Mouse (Mus musculus) heart, adult 11 months (tissue): ENCODE data around the gene Ulk4.

Experiments used
- DNase-seq: peaks from one replicate; pipeline ENCODE4 v3.0.0; 2022

The Ulk4 gene

GRCm38 (mm10) chr9:121247956-121248775 is 28.8 kb downstream of the Ulk4 start:
- DNase-seq: peak; percentile 93

DNA sequence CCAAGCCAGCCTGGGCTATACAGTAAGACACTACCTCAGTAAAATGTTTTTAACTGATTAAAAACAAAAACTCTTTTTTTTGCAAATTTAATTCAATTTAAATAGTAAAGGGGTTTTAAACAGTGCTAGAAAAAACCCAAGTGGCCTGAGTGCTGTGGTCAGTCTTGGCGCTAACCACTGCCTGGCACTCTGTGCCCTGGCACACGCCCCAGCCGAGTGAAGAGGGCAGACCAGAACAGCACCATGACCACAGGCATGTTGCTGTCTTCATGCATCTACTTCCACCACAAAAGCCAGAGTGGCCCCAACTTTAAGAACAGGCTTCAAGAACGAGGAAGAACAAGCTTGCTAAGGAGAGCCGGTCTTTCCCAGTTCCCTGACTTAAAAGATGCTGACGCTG is 29.9 kb downstream of the Ulk4 start:
- DNase-seq: peak; percentile 71

DNA sequence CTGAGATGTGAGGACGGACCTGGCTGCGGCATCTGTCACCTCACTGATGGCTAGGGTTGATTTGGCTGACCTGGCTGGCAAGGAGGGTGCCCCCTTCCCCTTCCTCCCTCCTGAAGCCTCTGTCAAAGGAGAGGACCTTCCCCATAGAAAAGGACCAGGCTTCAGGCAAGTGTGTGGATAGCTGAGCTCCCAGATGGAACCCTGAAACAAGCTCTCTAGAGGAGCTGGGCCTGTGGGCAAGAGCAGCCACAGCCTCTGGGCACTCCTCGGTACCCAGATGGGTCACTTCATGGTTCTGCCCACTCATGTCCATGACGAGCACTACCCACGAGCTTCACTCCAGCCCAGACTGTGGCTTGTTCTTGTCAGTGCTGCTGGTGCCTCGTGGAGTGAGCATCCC is 34.7 kb downstream of the Ulk4 start:
- DNase-seq: peak; percentile 75

DNA sequence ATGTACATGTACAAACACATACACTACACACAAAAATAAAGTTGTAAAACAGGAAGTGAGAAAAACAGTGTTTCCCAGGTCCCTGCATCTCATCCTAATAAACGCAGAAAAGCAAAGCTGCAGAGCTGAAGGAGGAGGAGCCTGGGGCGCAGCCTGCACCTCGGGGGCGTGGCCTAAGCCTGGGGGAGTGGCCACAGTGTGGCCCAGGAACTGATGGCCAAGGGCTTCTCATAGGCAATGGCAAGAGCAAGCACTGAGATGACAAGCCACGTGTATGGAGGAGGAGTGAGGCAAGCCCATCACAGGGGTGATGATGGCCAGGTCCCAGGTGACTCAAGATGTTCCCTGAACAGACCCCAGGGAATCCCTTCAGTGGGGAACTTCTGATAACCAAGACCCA is 35.2 kb downstream of the Ulk4 start:
- DNase-seq: peak; percentile 77

- peak; percentile 85 for DNase-seq
Observed at GRCm38 (mm10) chr9:121241366-121241765, 35.6 kb downstream of the Ulk4 start.

DNA sequence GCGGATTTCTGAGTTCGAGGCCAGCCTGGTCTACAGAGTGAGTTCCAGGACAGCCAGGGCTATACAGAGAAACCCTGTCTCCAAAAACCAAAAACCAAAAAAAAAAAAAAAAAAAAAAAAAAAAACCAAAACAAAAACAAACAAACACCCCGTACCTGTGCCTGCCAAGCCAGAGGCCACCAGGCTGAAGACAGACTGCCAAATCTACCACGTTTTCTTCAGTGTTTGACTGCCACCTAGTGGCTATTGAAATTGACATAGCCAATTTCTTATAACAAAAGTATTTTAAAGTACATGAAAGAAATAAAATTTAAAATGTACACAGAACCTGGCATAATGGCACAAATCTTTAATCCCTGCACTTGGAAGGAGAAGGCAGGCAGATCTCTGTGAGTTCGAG is 36.8 kb downstream of the Ulk4 start:
- DNase-seq: peak; percentile 92

DNA sequence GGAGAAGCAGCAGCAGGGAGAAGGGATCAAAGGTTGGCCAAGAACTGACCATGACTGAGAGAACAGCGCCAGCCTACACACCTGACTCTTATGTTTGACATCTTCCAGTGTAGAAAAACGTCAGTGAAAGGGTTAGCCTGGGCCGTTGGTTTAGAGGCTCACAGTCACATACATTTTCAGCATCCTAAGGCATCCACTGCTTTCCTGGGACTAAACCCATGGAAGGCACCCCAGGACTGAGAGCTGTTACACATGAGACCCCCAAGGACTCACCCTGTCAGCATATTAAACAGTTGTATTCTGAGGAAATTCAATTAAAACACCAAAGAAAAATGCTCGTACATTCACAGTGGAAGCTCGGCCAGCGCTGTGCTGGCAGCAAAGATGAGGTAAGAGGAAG is 37.4 kb downstream of the Ulk4 start:
- peak; percentile 75 for DNase-seq

GRCm38 (mm10) chr9:121218636-121219035 is 58.4 kb downstream of the Ulk4 start:
- DNase-seq: peak; percentile 80

- peak; percentile 68 for DNase-seq
Observed at GRCm38 (mm10) chr9:121218230-121218629, 58.8 kb downstream of the Ulk4 start.

DNA sequence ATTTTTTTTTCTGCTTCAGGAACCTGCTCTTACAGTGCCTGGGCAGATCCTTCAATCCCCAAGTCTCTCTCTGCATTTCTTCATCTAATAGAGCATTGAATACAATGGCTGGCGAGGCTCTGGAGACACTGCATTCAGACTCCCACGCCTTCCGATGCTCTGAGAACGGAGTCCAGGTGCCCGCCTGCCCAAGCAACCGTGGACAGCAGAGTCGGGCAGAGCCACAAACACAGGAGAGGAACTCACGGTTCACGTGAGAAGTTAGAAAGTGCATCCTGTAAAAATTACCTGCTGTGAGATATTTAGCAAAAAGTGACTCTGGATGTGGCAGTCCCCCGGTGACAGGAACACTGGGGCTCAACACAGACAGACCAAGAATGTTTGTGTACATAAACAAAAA is 59.3 kb downstream of the Ulk4 start:
- DNase-seq: peak; percentile 55

DNA sequence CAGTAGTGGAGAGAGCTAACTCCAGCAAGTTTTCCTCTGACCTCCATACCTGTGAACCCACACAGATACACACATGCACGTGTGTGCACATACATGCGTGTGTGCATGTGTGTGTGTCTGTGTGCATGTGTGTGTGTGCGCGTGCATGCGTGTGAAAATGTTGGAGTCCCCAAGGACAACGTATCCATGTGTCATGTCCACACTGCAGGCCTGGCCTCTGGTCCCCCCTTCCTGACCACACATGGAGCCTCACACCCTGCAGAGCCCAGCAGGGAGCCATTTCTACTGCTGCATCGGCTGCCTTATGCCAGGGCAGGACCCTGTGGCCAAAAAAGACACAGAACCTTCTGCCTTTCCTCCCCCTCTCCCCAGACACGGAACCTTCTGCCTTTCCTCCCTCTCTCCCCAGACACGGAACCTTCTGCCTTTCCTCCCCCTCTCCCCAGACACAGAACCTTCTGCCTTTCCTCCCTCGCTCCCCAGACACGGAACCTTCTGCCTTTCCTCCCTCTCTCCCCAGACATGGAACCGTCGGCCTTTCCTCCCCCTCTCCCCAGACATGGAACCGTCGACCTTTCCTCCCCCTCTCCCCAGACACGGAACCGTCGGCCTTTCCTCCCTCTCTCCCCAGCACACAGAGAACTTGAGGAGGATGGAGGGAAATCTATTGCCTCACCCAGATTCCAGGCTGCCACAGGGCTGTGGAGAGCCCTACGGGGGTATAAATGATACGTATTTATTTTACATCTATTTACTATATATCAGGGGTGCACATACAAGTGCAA is 60.3 kb downstream of the Ulk4 start:
- DNase-seq: peak; percentile 76

GRCm38 (mm10) chr9:121215349-121216000 is 61.5 kb downstream of the Ulk4 start:
- peak; percentile 91 for DNase-seq

DNA sequence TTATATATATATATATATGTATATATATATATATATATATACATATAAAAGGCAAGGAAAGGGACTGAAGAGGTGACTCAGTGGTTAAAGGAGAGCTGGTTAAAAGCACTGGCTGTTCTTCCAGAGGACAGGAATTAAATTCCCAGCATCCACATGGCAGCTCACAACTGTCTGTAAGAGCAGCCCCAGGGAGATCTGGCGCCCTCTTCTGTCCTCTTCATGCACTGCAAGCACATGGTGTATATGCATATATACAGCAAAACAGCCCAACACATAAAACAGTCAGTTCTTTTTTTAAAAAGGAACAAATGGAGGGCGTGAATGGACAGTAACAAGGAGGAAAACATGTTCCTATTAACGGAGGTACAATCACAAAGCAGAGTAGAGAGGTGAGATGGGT is 64.7 kb downstream of the Ulk4 start:
- DNase-seq: no peak

DNA sequence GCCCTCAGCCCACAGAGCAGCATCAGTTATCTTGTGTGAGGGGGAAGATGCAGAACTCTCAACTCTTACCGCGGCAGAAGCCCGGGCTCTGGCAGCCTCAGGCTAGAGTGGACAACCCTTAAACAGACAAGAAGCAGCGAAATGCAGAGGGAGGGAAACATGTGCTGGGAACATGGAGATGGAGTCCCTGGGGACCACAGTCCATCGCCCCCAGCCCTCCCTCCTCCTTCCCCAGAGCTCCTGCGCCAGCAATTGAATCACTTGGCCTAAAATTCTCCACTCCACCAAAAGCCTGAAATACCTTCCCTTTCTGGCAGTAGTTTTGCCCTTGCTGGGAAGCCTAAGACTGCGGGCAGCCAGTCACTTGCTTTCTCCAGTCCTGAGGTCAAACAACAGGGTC is 72.0 kb downstream of the Ulk4 start:
- DNase-seq: peak; percentile 81

GRCm38 (mm10) chr9:121204149-121204800 is 72.7 kb downstream of the Ulk4 start:
- DNase-seq: peak; percentile 86

GRCm38 (mm10) chr9:121203686-121204085 is 73.3 kb downstream of the Ulk4 start:
- DNase-seq: peak; percentile 81

- peak; percentile 77 for DNase-seq
Observed at GRCm38 (mm10) chr9:121199146-121199685, 77.8 kb downstream of the Ulk4 start.

GRCm38 (mm10) chr9:121196473-121196872 is 80.5 kb downstream of the Ulk4 start:
- peak; percentile 61 for DNase-seq

DNA sequence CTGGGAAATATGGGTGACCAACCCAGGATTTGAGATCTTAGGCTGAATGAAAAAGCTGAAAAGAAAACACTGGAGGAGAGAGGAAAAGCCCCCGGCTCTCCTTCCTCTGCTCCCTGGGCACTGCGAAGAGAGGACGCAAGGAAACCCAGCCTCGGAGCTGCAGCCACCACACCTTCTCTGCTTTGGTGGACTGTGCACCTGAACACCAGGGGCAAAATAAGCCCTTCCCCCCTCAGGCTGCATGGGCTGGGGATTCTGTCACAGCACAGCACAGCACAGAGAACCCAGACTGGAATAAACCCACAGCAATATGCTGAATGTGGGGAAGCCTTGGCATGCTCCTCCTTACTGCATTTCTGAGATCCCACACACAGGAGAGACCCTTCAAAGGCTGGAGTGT is 81.9 kb downstream of the Ulk4 start:
- DNase-seq: peak; percentile 60

GRCm38 (mm10) chr9:121192601-121193370 is 84.2 kb downstream of the Ulk4 start:
- DNase-seq: peak; percentile 81

DNA sequence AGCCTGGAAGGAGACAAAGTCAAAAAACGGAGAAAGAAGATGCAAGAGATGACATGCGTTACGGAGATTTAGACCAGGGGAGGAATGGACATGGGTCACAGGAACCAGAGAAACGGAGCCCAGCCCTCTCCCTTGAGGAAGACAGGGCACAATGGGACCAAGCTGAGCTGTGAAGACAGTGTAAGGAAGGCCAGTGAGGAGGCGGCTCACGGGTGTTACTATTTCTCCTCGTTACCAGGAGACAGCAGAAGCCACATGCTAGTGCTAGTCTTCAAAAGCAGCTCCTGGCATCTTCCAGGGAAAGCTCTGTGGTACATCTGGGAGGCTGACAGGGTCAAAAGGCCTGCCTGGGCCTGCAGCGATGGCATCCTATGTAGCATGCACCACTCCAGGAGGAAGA is 89.2 kb downstream of the Ulk4 start:
- DNase-seq: peak; percentile 70

GRCm38 (mm10) chr9:121185796-121186195 is 91.2 kb downstream of the Ulk4 start:
- peak; percentile 81 for DNase-seq
